Mouse (Mus musculus): Measurements from ENCODE around the gene Gm37240.

The Gm37240 gene

DNA sequence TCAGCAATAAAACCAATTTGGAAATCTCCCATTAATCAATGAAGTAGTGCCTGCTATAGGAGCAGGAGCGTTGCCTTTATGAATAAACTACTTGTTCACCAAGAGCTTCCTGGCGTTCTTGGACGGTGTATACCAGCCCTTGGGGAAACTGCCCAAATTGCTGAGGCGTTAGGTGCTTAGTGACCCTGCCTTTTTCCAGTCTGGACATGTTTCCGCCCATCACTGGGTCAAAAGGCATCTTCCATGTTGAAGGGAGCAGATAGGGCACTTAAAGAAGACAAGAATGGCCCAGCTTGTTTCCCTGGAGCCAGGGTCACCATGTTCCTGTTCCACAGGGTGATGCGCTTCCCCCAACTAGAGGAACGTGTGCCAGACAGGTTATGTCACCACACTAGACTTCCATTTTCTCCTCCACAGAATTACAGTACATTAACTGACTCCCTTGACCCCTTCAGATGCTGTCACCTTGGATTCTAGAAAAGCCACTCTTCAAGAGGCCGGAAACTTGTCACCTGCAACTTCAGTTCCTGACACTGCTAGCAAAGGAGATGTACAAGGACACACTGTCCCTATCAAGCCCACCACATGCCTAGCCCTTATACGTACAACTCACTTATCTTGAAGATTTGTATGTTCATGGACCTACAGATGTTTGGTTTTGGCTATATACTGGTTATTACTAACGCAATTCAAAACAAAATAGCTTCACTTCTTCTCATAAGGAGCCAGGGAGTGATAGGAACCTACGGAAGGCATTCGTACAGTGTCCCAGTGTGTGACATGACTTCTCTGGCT is 1412.1 kb downstream of the Gm37240 start:
- no peak for DNase-seq (ENCODE audit: low spot score)

- no peak for DNase-seq (ENCODE audit: low spot score)
Observed at GRCm38 (mm10) chr3:84474398-84474797, 1412.9 kb downstream of the Gm37240 start.

DNA sequence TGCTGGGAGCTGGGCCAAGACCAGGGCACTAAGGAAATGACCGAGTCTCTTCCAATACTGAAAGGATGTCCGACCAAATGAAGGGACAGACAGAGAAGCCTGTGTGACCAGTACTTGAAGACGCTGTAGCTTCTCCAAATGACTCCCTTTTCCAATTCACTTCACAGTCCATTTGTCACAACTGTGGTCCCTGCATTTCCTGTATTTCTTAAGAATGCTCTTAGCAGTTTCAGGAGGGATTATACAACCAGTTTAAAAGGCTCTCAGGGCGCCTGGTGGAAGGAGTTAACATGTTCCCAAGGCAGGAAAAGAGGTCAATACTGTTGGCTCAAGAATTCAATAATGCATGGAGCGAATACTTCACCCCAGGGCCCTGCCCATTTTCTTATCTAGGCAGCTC is 1414.4 kb downstream of the Gm37240 start:
- DNase-seq (ENCODE audit: low spot score), result no peak

DNA sequence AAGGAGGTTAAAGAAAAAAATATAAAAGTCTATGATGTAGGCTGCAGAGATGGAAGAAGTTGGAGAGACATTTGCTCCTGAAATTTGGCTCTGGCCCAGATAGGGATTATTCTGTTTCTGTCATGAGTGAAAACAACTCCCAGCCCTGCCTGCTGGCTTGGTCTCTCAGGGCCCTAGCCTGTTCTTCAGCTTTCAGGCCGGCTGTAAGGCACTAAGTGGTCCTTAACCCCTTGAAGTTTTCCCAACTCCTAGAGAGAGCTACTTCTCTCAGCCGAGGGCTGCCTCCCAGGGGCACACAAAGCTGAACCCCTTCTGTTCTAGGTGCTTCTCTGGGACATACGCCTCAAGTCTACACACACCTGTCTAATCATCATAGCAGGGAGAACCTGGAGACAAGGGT is 1414.8 kb downstream of the Gm37240 start:
- DNase-seq (ENCODE audit: low spot score), result no peak

GRCm38 (mm10) chr3:84471146-84471545 is 1416.2 kb downstream of the Gm37240 start:
- DNase-seq (ENCODE audit: low spot score), result no peak

GRCm38 (mm10) chr3:84468111-84468453 is 1419.2 kb downstream of the Gm37240 start:
- DNase-seq (ENCODE audit: low spot score), result no peak

DNA sequence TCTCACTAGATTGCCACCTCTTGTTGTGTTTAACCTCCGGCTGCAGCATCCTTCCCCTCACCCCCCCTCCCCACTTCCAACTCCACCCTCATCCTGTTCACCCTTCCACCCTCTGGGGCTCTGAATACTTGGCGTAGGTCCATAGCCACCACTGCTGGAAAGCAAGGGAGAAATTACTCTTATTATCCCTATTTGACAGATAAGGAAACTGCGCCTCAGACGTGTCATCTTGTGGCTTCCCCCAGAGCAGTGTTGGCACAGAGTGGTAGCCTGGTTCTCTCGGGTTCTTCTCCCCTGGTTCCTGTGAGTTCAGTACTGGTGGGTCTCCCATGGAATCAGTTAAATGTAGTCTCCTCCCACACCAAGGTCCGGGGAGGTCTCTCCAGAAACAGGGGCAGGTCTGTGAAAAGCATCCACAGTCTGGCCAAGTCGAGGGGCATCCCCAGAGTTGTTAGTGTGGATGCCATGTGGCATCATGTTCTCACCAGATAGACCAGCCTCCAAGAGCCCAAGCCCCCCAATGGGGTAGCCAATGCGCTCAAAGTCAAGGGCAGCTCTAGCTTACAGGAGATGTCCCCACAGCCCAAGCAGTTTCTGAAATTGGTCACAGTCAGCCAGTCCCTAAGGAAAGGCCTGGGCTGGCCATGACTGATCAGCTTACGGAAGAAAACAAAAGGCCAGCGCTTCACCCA is 1419.8 kb downstream of the Gm37240 start:
- DNase-seq (ENCODE audit: low spot score), result no peak

DNA sequence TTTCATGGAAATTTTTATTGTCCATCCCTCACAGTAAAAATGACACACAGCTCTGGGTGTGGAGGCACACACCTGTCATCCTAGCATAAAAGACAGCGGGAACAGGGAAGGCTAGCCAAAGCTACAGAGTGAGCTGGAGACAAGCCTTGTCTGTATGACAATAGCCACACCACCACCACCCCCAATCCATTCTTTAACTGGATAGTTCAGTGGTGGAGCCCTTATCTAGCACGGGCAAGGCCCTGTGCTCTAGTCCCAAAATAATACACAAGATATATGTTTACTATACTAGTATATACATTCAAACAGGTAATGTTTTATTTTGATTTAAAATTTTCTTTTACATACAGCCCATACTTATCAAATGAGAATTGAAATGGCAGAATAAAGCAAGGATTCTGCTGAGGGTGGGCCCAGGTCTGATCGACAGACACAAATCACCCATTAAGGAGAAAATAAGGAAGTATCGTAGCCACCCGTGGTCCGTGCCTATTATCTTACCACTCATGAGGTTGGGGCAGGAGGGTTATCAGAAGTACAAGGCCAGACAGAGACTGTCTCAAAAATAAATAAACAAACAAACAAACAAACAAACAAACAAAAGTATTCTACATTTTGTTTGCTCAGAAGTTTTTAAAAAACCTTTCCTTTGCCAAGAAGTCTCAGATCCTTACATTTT is 1421.4 kb downstream of the Gm37240 start:
- DNase-seq (ENCODE audit: low spot score), result no peak

DNA sequence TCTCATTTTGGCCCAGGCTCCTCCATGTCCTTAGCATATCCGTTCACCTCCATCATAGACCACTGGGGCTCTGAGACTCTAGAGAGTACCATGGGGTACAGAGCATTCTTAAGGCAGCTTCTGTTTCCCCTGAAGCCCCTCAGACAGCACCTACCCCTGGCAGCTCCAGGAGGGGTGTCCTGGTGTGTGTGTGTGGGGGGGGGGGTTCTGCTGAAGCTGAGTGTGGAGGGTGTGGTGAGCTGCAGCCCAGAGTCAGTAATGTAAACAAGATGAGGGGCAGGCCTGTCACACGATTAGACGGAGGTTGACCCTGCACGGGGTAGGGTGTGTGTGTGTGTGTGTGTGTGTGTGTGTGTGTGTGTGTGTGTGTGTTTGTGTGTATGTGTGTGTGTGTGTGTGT is 1425.6 kb downstream of the Gm37240 start:
- peak; percentile 62 for DNase-seq (ENCODE audit: low spot score)

DNA sequence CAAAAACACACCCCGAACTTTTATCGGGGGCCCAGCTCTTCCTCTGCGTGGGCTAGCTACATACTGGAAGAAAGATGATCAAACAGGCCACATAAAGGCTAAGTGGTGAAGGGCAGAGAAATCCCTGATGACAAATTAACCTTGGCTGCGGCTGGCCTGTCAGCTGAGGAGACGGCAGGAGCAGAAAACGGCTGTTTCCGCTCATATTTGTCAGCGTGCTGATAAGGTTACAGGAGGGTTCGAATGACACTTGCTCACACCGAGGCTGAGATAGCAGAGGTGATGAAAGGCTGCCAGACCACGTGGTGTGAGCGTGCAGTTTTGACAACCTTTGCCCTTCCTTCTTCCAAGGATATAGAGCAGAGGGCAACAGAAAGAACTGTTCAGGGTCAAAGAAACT is 1426.4 kb downstream of the Gm37240 start:
- DNase-seq (ENCODE audit: low spot score), result peak; percentile 90

DNA sequence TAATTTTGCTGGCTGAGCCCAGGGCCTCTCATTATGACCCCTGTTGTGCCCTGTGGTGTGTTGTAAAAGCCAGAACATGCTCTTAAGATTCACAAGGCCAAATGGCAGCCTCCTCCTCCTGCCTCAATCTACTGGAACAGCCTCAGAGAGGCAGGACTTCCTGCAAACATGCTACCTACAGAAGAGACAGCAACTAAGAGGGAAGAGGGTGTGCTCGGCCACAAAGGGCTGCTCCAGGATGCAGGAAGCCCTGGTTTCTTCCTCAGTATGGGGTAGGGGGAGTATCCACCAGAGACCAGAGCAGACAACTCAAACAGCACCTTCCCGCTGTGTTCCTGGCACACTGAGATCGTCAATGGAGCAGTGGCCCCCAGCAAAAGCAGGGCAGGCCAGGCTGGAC is 1426.8 kb downstream of the Gm37240 start:
- DNase-seq (ENCODE audit: low spot score), result no peak

- no peak for DNase-seq (ENCODE audit: low spot score)
Observed at GRCm38 (mm10) chr3:84455733-84456417, 1431.4 kb downstream of the Gm37240 start.

GRCm38 (mm10) chr3:84450651-84451050 is 1436.7 kb downstream of the Gm37240 start:
- DNase-seq (ENCODE audit: low spot score), result no peak

- no peak for DNase-seq (ENCODE audit: low spot score)
Observed at GRCm38 (mm10) chr3:84449015-84449414, 1438.3 kb downstream of the Gm37240 start.

DNA sequence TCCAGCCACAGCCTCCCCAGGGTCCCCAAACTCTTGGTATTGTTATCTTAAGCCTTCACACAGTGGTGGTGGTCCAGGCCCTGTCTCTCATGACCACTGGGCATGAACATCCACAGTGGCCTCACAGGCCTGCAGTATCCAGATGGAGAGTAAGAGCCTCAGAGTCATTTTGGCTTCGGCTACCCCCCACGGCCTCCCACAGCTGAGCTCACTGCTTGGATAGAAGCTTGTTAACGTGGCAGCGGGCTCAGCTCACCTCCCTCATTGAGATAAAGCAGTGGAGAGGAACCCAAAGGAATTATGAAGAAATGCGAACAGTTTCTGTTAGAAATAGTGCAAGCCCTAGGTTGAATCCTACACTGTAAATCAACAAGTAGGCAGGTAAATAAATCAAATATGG is 1439.5 kb downstream of the Gm37240 start:
- DNase-seq (ENCODE audit: low spot score), result no peak
